Mouse (Mus musculus) CH12.LX (cell line): ENCODE data around the gene Ldlr. TPM values are rescaled to one million over a fixed set of nuclear protein-coding genes. Genes with fewer than 3 reads are reported as not detected.

Experiments
- DNase-seq: peaks from one replicate; pipeline ENCODE4 v3.0.0-alpha.2; 2013; ENCODE audit errors: extremely low read depth
- H3K27ac ChIP-seq: 2 replicates; pipeline ENCODE4 v1.5.1; 2012; ENCODE audit warnings: low read depth, mild to moderate bottlenecking, control low read depth, moderate library complexity; ENCODE audit not compliant: insufficient read depth
- H3K27me3 ChIP-seq: replicated peaks from 2 replicates; pipeline ENCODE3; 2012; ENCODE audit warnings: inconsistent platforms
- H3K36me3 ChIP-seq, 2 experiments: replicated peaks in 1 of 2; 2 replicates each; pipeline versions ENCODE3 to v1.6.1; 2012; ENCODE audit warnings: inconsistent platforms in 1 of 2, low read length in 1 of 2, mild to moderate bottlenecking in 1 of 2, mixed read lengths in 1 of 2, moderate library complexity in 1 of 2; ENCODE audit not compliant: control insufficient read depth in 1 of 2, insufficient read depth in 1 of 2
- H3K4me1 ChIP-seq, 2 experiments: 2 replicates each; pipeline ENCODE4 v1.6.1; 2012; ENCODE audit warnings: inconsistent platforms in 1 of 2, moderate library complexity in 1 of 2; ENCODE audit not compliant: insufficient read depth in 2 of 2, control insufficient read depth in 1 of 2
- H3K4me2 ChIP-seq: 2 replicates; pipeline ENCODE4 v1.6.1; 2012; ENCODE audit warnings: low read depth, mild to moderate bottlenecking, control low read depth; ENCODE audit not compliant: poor library complexity, insufficient read depth, severe bottlenecking
- H3K4me3 ChIP-seq, 3 experiments: fragments of 150-350 bp in 1 of 3; sonication (generic) in 1 of 3; replicated peaks in 1 of 3; 2 replicates each; pipeline versions ENCODE3 to v1.5.1; 2011 to 2012; ENCODE audit warnings: low read depth in 2 of 3, low read length in 2 of 3, mild to moderate bottlenecking in 2 of 3, moderate library complexity in 2 of 3, control low read depth in 1 of 3, improper control_type of control experiment in 1 of 3, inconsistent platforms in 1 of 3, mixed read lengths in 1 of 3; ENCODE audit not compliant: poor library complexity in 1 of 3
- H3K79me2 ChIP-seq: replicated peaks from 2 replicates; pipeline ENCODE4 v1.6.1; 2012; ENCODE audit warnings: mild to moderate bottlenecking, moderate library complexity; ENCODE audit not compliant: control insufficient read depth, poor library complexity, insufficient read depth, severe bottlenecking; ENCODE audit errors: extremely low read depth
- H3K9ac ChIP-seq: 2 replicates; pipeline ENCODE4 v1.6.1; 2012; ENCODE audit warnings: low read depth, mild to moderate bottlenecking, control low read depth, moderate library complexity; ENCODE audit not compliant: insufficient read depth
- H3K9me3 ChIP-seq: replicated peaks from 2 replicates; pipeline ENCODE3; 2012; ENCODE audit warnings: low read length, inconsistent platforms, mixed read lengths
- BHLHE40 ChIP-seq: IDR thresholded peaks from 2 replicates; pipeline ENCODE4 v1.6.1; 2011; ENCODE audit warnings: mild to moderate bottlenecking, low read depth, low read length, improper control_type of control experiment
- HCFC1 ChIP-seq: IDR thresholded peaks from 2 replicates; pipeline ENCODE4 v1.6.1; 2012; ENCODE audit warnings: low read depth, mild to moderate bottlenecking, inconsistent platforms, low read length, improper control_type of control experiment
- KAT2A ChIP-seq: IDR thresholded peaks from 2 replicates; pipeline ENCODE4 v1.6.1; 2012; ENCODE audit warnings: low read length, improper control_type of control experiment, inconsistent platforms; ENCODE audit not compliant: insufficient replicate concordance
- MAZ ChIP-seq: IDR thresholded peaks from 2 replicates; pipeline ENCODE4 v1.6.1; 2012; ENCODE audit warnings: low read depth, mild to moderate bottlenecking, inconsistent platforms, low read length, improper control_type of control experiment, moderate library complexity
- MXI1 ChIP-seq: IDR thresholded peaks from 2 replicates; pipeline ENCODE4 v1.6.1; 2011; ENCODE audit warnings: mild to moderate bottlenecking, low read depth, low read length, improper control_type of control experiment
- NRF1 ChIP-seq: IDR thresholded peaks from 2 replicates; pipeline ENCODE4 v1.6.1; 2014; ENCODE audit warnings: low read depth, mild to moderate bottlenecking, inconsistent platforms, low read length, improper control_type of control experiment, moderate library complexity
- PAX5 ChIP-seq: IDR thresholded peaks from 2 replicates; pipeline ENCODE4 v1.6.1; 2012; ENCODE audit warnings: low read length, inconsistent platforms, mixed read lengths
- POLR2A ChIP-seq: IDR thresholded peaks from 2 replicates; pipeline ENCODE4 v1.6.1; 2011; ENCODE audit warnings: low read depth, mild to moderate bottlenecking, improper control_type of control experiment, low read length
- RAD21 ChIP-seq: IDR thresholded peaks from 2 replicates; pipeline ENCODE4 v1.6.1; 2011; ENCODE audit warnings: low read depth, mild to moderate bottlenecking, low read length, improper control_type of control experiment, moderate library complexity
- SIN3A ChIP-seq: IDR thresholded peaks from 2 replicates; pipeline ENCODE4 v1.6.1; 2012; ENCODE audit warnings: low read length, improper control_type of control experiment, inconsistent platforms
- TCF12 ChIP-seq: IDR thresholded peaks from 2 replicates; pipeline ENCODE4 v1.6.1; 2014; ENCODE audit warnings: low read depth, mild to moderate bottlenecking, inconsistent platforms, low read length, improper control_type of control experiment
- UBTF ChIP-seq: IDR thresholded peaks from 2 replicates; pipeline ENCODE4 v1.6.1; 2012; ENCODE audit warnings: low read depth, mild to moderate bottlenecking, inconsistent platforms, low read length, improper control_type of control experiment, moderate library complexity
- ZMIZ1 ChIP-seq: IDR thresholded peaks from 2 replicates; pipeline ENCODE4 v1.6.1; 2012; ENCODE audit warnings: low read depth, mild to moderate bottlenecking, inconsistent platforms, low read length, improper control_type of control experiment
- ZNF384 ChIP-seq: IDR thresholded peaks from 2 replicates; pipeline ENCODE4 v1.6.1; 2012; ENCODE audit warnings: low read depth, low read length, improper control_type of control experiment, inconsistent platforms
- dilution Hi-C: fragments of 300-500 bp; cut with MboI; formaldehyde crosslinking; loops from 2 replicates; pipeline ENCODE4 v1.14.3; 2020; ENCODE audit warnings: low sequenced_read_pairs; ENCODE audit not compliant: extremely low pct_unique_long_range_greater_than_20kb, extremely low pct_ligation_motif_present
- in situ Hi-C: fragments of 300-500 bp; cut with MboI; formaldehyde crosslinking; loops from 3 replicates; pipeline ENCODE4 v1.14.3; 2019; ENCODE audit warnings: low sequenced_read_pairs, low pct_ligation_motif_present, low pct_unique_long_range_greater_than_20kb, mixed read lengths
- polyA plus RNA-seq: library from polyadenylated mRNA; unstranded; fragments of >175 nt; gene quantifications from 2 replicates; pipeline ENCODE4 v1.2.1, GENCODE M21; 2012; ENCODE audit warnings: low read depth; ENCODE audit not compliant: insufficient read length
- total RNA-seq, 2 experiments: library from RNA; depleted of rRNA; stranded (reverse); fragments of 300-350 nt in 1 of 2; fragments of >200 nt in 1 of 2; gene quantifications; 2 replicates each; pipeline ENCODE4 v1.2.3; 2012 to 2014

Gene Ldlr
- total and polyA plus RNA-seq, 3 experiments, result 24.0 to 34.7 (median 24.9) TPM

GRCm38 (mm10) chr9:21797921-21798344 lies 74.7 kb downstream of the Ldlr start:
- H3K36me3 ChIP-seq, result peaks cover 0 to 5% of the 10 kb centered on the region in 2 experiments
- H3K9ac ChIP-seq, result peak overlapping the region; percentile 54
- peaks cover 0 to 15% of the 10 kb centered on the region in 2 experiments; a peak in 2 of 4 replicates for H3K4me1 ChIP-seq
- peak overlapping the region; percentile 93 for H3K4me2 ChIP-seq
- H3K27ac ChIP-seq, result no peak overlapping the region
- no peak for TF ChIP-seq HCFC1
- no peak for TF ChIP-seq UBTF
- TF ChIP-seq SIN3A, result no peak
- TF ChIP-seq RAD21, result no peak
- TF ChIP-seq NRF1, result no peak
- TF ChIP-seq KAT2A, result no peak
- no peak for TF ChIP-seq ZNF384
- TF ChIP-seq, all 38 proteins: peak for 0
- peak overlapping the region; percentile 58 to 66 (median 60) for H3K4me3 ChIP-seq
- no peak for DNase-seq
- dilution Hi-C loops (no loop called here), in situ Hi-C loops (no loop called here)
- no peaks in the 10 kb centered on the region for H3K9me3 ChIP-seq
- H3K79me2 ChIP-seq, result no peaks in the 10 kb centered on the region
- peaks cover 28% of the 10 kb centered on the region for H3K27me3 ChIP-seq

GRCm38 (mm10) chr9:21798345-21799009 lies 75.2 kb downstream of the Ldlr start, which contains the start of gene Kank2:
Gene Kank2 (minus strand): TSS chr9:21798744.
- H3K4me1 ChIP-seq, result peaks cover 0 to 15% of the 10 kb centered on the region in 2 experiments; a peak in 2 of 4 replicates
- H3K9me3 ChIP-seq, result no peaks in the 10 kb centered on the region
- H3K4me3 ChIP-seq, result peak within 1 kb of the TSS; percentile 58 to 66 (median 60)
- dilution Hi-C loops, result no loop called here
- H3K79me2 ChIP-seq, result no peaks in the 10 kb centered on the region
- peaks cover 0 to 5% of the 10 kb centered on the region in 2 experiments for H3K36me3 ChIP-seq
- H3K9ac ChIP-seq, result peak within 1 kb of the TSS; percentile 54
- in situ Hi-C loops, result no loop called here
- peak; percentile 49 for DNase-seq
- TF ChIP-seq SIN3A, result peak; percentile 52; the same call in 1 of the 2 replicates
- TF ChIP-seq MXI1, result peak; percentile 14; the same call in 1 of the 2 replicates
- peak; percentile 56 for TF ChIP-seq POLR2A
- TF ChIP-seq TCF12, result peak; percentile 42; the same call in 1 of the 2 replicates
- TF ChIP-seq ZMIZ1, result no peak
- TF ChIP-seq MAZ, result 0 out of 2 replicates have a peak, but pooled peaks have one; percentile 24
- peak; percentile 6; the same call in 1 of the 2 replicates for TF ChIP-seq BHLHE40
- TF ChIP-seq PAX5, result no peak
- no peak within 1 kb of the TSS for H3K27ac ChIP-seq
- peak within 1 kb of the TSS; percentile 93 for H3K4me2 ChIP-seq
- peaks cover 28% of the 10 kb centered on the region for H3K27me3 ChIP-seq
